Mouse (Mus musculus) kidney, embryonic 14.5 days (tissue): ENCODE results near the gene Pla2g4d. TPM values are rescaled to one million over a fixed set of nuclear protein-coding genes. Genes with fewer than 3 reads are reported as not detected.

ENCODE experiments used
- ATAC-seq: fragments of 200-750 bp; cut with Nextera tagmentation; 2 replicates; pipeline ENCODE4 v1.8.0; 2017; ENCODE audit warnings: moderate number of reproducible peaks, mild to moderate bottlenecking, moderate TSS enrichment, moderate library complexity; ENCODE audit not compliant: low FRiP score, low TSS enrichment
- H3K27ac ChIP-seq: fragments of 300-500 bp; sonication (generic); 2 replicates; pipeline ENCODE4 v1.5.1; 2014; ENCODE audit warnings: low read depth, mild to moderate bottlenecking, low read length, moderate library complexity, mixed read lengths
- H3K27me3 ChIP-seq: fragments of 300-500 bp; sonication (generic); 2 replicates; pipeline ENCODE4 v1.6.1; 2014; ENCODE audit warnings: mild to moderate bottlenecking, low read length; ENCODE audit not compliant: control insufficient read depth, insufficient read depth
- H3K36me3 ChIP-seq: fragments of 300-500 bp; sonication (generic); 2 replicates; pipeline ENCODE4 v1.6.1; 2014; ENCODE audit warnings: low read length, mixed read lengths; ENCODE audit not compliant: control insufficient read depth, insufficient read depth
- H3K4me1 ChIP-seq: fragments of 300-500 bp; sonication (generic); 2 replicates; pipeline ENCODE4 v1.6.1; 2014; ENCODE audit warnings: low read length, mixed read lengths; ENCODE audit not compliant: control insufficient read depth, insufficient read depth
- H3K4me2 ChIP-seq: fragments of 300-500 bp; sonication (generic); replicated peaks from 2 replicates; pipeline ENCODE4 v1.6.1; 2014; ENCODE audit warnings: low read depth, mild to moderate bottlenecking, low read length
- H3K4me3 ChIP-seq: fragments of 300-500 bp; sonication (generic); 2 replicates; pipeline ENCODE4 v1.5.1; 2014; ENCODE audit warnings: mild to moderate bottlenecking, low read length
- H3K9ac ChIP-seq: fragments of 300-500 bp; sonication (generic); 2 replicates; pipeline ENCODE4 v1.6.1; 2014; ENCODE audit warnings: low read depth, mild to moderate bottlenecking, low read length, moderate library complexity
- H3K9me3 ChIP-seq: fragments of 300-500 bp; sonication (generic); 2 replicates; pipeline ENCODE4 v1.6.1; 2016; ENCODE audit warnings: low read length; ENCODE audit not compliant: control insufficient read depth
- WGBS: fragments of 180-500 bp; shearing (Covaris S2); extraction: QIAGEN DNeasy Blood & Tissue Kit; methylation state at CpG from one replicate; pipeline ENCODE4 v1.1.7; 2014; 5-methylcytosine and 5-hydroxymethylcytosine counted together
- polyA plus RNA-seq: library from polyadenylated mRNA; unstranded; fragments of >200 nt; fragmentation: Nextera tagmentation; extraction: Ambion mirVana; gene quantifications from 2 replicates; pipeline ENCODE4 v1.2.1, GENCODE M21; 2014

Pla2g4d gene
- polyA plus RNA-seq, 1 experiment from 2014 or later, result not detected

DNA sequence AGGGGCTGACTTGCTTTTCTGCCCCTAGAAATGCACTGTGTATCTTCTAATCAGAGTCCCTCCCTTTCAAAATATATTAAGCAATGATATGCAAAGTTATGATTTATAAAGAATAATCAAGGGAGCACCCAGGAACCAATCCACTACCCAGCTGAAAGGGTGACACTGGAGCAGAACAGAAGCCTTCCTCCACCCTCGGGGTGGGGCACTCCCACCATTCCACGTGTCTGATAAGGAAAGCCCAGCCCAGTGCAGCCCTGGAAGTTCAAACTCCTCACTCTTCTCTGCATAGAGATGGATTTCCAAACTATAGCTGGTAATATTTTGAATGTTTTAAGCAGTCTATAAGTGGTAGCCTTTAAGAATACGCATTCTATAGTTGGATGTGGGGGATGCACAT is 57.4 kb downstream of the Pla2g4d start:
- no peak for ATAC-seq

More for the DNA sequence above, 57.4 kb downstream of the Pla2g4d start:
- no peak overlapping the region for H3K27ac ChIP-seq
- 61% methylated on average over 3 of the region's 3 CpGs for WGBS
- H3K4me2 ChIP-seq, result no peak overlapping the region
- no peaks in the 10 kb centered on the region for H3K27me3 ChIP-seq
- no peak overlapping the region for H3K4me3 ChIP-seq
- no peak overlapping the region for H3K9ac ChIP-seq
- H3K36me3 ChIP-seq, result no peaks in the 10 kb centered on the region
- no peaks in the 10 kb centered on the region for H3K9me3 ChIP-seq
- H3K4me1 ChIP-seq, result no peaks in the 10 kb centered on the region

Other genes starting within 250 kb of the Pla2g4d start
- 20.1 and 31.8 TPM in 2 replicates for gene Ehd4, start 134.6 kb downstream of the Pla2g4d start, polyA plus RNA-seq
- not detected in 2 replicates for gene Pla2g4e, start 43.9 kb downstream of the Pla2g4d start, polyA plus RNA-seq
- not detected in 2 replicates for gene Pla2g4f, start 25.0 kb upstream of the Pla2g4d start, polyA plus RNA-seq
- gene Vps39, start 63.9 kb upstream of the Pla2g4d start, polyA plus RNA-seq, result 11.7 and 22.4 TPM in 2 replicates
- 8.2 and 10.8 TPM in 2 replicates for gene Ganc, start 114.7 kb upstream of the Pla2g4d start, polyA plus RNA-seq
- 17.4 and 20.2 TPM in 2 replicates for gene Tmem87a, start 114.9 kb upstream of the Pla2g4d start, polyA plus RNA-seq
- gene Capn3, start 166.8 kb upstream of the Pla2g4d start, polyA plus RNA-seq, result 1.2 and 1.3 TPM in 2 replicates